ENCODE assay signal across 27 mouse cellular contexts in genomic region chr13:51094323-51095195, GRCm38 (mm10). TPM values are rescaled to one million over a fixed set of nuclear protein-coding genes. Genes with fewer than 3 reads are reported as not detected.
DNase-seq lines count a peak whose midpoint lies in the region; TF ChIP-seq lines count a peak whose summit lies in the region.
"Had no signal": no experiment of that assay in that cellular context is flagged by ENCODE, and none has a peak within 500 bp of the region (broad histone marks: within the 10 kb centered on the region; RNA-seq: fewer than 3 reads in every experiment).

No protein-coding gene starts in this region.

- H3K27ac ChIP-seq in small intestine, adult 2 months (ENCODE audit: insufficient read depth, low read depth, low read length): peak overlapping the region; percentile 59
- H3K27ac ChIP-seq: embryonic facial prominence, embryonic 13.5 days; forebrain, embryonic 10.5 days; forebrain, embryonic 15.5 days; hindbrain, embryonic 15.5 days; layer of hippocampus, adult 2 months; left cerebral cortex, adult 2 months; liver, embryonic 15.5 days had no signal

- no peaks in the 10 kb centered on the region for H3K27me3 ChIP-seq in small intestine, adult 2 months (ENCODE audit: control insufficient read depth, insufficient read depth, low read length)
- H3K27me3 ChIP-seq: CH12.LX; embryonic facial prominence, embryonic 13.5 days; forebrain, embryonic 15.5 days; heart, embryonic 12.5 days; hindbrain, embryonic 15.5 days; lung, embryonic 15.5 days had no signal

- peak; percentile 13 for DNase-seq in embryo, embryonic 10 days (ENCODE audit: low spot score)
- DNase-seq in embryo, embryonic 9.5 days (ENCODE audit: extremely low spot score): no peak
- DNase-seq in ES-CJ7 (ENCODE audit: low read depth, low spot score): peak; percentile 70
- peak; percentile 2 for DNase-seq in induced T-regulatory cell, adult 2 months (ENCODE audit: low read depth)
- no peak for DNase-seq in testis, postnatal 10 days (ENCODE audit: low spot score)
- DNase-seq in urinary bladder, postnatal 36 days (ENCODE audit: low spot score in 2 of 2): no peak
- no peak for DNase-seq in kidney, adult 11 months
- DNase-seq: adrenal gland, postnatal 14 days; cerebellum, adult 11 months; cerebellum, adult 9-11 months; gastrocnemius, postnatal 36 days; heart, adult 18-20 months; kidney, adult 2 months; kidney, postnatal 36 days; lung, postnatal 36 days; thymus, postnatal 4 days had no signal

- no peak for TF ChIP-seq POLR2A in small intestine, adult 2 months (IDR thresholded peaks at IDR 0.05; ENCODE audit: low read depth, low read length)

- H3K4me1 ChIP-seq in small intestine, adult 2 months (ENCODE audit: control insufficient read depth, insufficient read depth, insufficient read length, low read length): peaks cover 20% of the 10 kb centered on the region; the same call in 1 of the 2 replicates

- TF ChIP-seq CTCF in small intestine, adult 2 months (IDR thresholded peaks at IDR 0.05; ENCODE audit: extremely low read depth, insufficient read length, insufficient replicate concordance, low read depth, low read length): no peak

- WGBS in small intestine, adult 2 months: 34% methylated on average over 16 of the region's 16 CpGs

- H3K36me3 ChIP-seq in small intestine, adult 2 months (ENCODE audit: control insufficient read depth, insufficient read depth, low read length): no peaks in the 10 kb centered on the region
- H3K36me3 ChIP-seq: embryonic facial prominence, embryonic 13.5 days; forebrain, embryonic 10.5 days; forebrain, embryonic 15.5 days; heart, embryonic 12.5 days; hindbrain, embryonic 15.5 days; liver, embryonic 15.5 days; lung, embryonic 15.5 days had no signal

- H3K4me3 ChIP-seq in small intestine, adult 2 months (ENCODE audit: low read depth, low read length): no peak overlapping the region
- H3K4me3 ChIP-seq: embryonic facial prominence, embryonic 13.5 days; forebrain, embryonic 10.5 days; forebrain, embryonic 15.5 days; heart, embryonic 12.5 days; hindbrain, embryonic 15.5 days; layer of hippocampus, adult 2 months; left cerebral cortex, adult 2 months; liver, embryonic 15.5 days; lung, embryonic 15.5 days had no signal

RNA-seq across cellular contexts. Expression of gene Spin1, which starts 6.1 kb away (rescaled TPM):
- polyA plus RNA-seq in small intestine, adult 2 months (2012; rRNA removed): 5.1 and 11.7 TPM in 2 replicates

Comparison
In these comparisons a context has a peak if more than half of its experiments do, and no peak if none do; other contexts are left out.
1. DNase-seq: peak in embryo, embryonic 10 days (single experiment), ES-CJ7 (single experiment) and induced T-regulatory cell, adult 2 months (single experiment); none in embryo, embryonic 9.5 days (single experiment), testis, postnatal 10 days (single experiment), urinary bladder, postnatal 36 days (0 of 2) and kidney, adult 11 months (single experiment).